Mouse (Mus musculus): ENCODE results near the gene Gm20388.

Gene Gm20388

DNA sequence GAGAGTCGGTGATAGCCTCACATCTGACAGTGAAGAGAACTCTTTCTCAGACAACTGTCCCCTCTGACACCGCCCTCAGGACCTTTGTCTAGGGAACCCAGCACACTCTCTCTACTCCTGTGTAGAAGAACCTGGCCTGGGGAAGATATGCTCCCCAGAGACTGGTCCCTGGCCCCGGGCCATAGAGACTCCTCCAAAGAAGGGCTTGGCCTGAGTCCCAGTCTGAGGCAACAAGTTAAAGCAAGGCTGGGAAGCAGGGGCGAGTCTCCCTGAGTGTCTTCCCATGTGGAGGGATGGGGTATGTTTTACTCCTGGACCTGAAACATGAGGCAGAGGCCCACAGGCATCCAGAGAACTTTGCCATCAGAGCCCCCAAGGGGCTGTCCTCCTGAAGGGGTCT lies 2935.0 kb downstream of the Gm20388 start:
- DNase-seq (ENCODE audit: low spot score): peak; percentile 93

DNA sequence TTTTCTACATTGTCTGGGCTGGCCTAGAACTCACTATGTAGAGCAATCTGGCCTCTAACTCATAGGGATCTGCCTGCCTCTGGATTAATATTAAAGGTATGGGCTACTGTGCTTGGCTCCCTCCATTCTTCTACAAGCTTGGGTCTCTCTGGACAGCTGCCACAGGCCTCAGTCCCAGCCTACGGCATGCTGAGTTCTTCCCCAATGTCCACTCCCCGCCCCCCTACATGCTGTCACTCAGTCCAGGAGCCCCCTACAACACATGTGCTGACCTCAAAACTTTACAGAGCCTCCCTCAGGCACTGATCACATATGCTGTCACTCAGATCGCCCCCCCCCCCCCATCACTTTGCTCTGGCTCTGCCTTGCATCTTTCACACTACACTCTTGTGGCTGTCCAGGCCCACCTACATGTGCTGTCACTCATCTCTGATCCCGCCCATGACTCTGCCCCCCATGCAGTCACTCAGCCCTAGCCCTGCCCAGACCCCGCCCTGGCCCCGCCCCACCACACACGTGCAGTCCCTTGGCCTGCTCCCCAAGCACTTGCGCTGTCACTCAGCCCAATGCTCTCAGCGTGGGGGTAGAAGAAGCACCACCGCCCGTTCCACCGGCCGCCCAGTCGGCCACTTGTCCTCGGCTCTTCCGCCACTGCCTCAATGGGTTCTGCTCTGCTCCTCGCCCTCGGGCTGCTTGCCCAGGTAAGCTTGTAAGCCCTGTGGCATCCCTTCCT lies 2937.4 kb downstream of the Gm20388 start, which contains the start of gene Cdh15:
TSS of gene Cdh15 (plus strand) at position 138 of the 733 bp plus-strand sequence.
- DNase-seq (ENCODE audit: low spot score): peak; percentile 77

DNA sequence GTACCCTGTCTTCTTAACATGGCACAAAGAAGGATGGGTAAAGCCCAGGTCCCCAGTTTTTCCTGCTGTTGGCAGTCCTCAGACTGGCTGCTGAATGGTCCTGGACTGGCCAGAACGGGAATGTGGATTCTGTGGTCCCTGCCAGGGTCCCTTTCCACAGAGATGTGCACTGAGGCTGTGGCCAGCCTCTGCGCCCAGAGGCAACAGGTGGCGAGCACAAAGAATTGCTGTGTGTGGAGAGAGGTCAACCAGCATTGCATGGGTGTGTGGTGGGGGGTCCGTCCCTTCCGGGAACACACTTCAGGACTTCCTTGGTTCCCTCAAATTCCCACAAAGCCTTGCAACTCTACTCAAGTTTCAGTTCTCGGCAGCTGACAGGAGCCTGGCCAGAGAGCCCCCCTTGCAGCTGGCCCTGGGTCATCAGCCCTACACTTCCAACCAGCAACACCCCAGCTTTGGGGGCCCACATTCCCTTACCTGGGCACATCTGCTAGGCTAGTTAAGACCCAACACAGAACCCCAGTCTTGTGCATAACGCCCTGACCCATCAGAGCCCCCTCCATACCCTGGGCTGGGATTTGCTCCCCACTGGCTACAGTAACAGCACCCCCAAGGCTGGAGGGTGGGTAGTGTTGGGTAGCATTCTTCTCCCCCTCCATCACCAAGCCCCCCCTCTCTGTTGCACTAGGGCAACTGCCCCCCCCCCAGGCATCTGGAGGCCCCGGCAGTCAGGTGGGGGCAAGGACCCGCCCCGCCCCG lies 2938.7 kb downstream of the Gm20388 start:
- no peak for DNase-seq (ENCODE audit: low spot score)

DNA sequence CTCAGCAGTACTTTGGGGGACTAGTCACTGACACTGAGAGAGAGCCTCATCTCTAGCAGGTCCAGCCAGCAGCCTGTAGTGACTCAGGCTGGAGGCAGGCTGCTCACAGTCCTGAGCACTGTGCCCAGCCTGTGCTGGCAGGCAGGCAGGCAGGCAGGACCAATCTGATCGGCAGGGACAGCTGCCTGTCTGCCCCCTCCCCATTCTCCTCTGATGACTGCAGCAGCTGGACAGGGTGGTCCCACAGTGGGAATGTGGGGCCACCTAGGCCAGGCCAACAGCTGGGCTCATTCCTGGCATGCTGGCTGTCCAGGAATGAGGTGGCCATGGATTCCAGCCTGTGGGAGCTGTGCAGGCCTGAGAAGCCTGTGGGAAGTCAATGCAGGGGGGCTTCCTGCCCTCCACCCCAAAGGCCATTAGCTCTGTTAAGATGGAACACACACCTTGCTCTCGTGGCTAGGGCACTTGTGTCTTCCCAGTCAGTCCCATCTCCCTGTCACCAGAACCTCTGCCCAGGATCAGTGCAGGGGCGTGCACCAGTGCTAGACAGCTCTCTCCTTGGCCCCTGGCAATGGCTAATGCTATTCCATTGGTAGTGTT lies 2940.1 kb downstream of the Gm20388 start:
- DNase-seq (ENCODE audit: low spot score): no peak

DNA sequence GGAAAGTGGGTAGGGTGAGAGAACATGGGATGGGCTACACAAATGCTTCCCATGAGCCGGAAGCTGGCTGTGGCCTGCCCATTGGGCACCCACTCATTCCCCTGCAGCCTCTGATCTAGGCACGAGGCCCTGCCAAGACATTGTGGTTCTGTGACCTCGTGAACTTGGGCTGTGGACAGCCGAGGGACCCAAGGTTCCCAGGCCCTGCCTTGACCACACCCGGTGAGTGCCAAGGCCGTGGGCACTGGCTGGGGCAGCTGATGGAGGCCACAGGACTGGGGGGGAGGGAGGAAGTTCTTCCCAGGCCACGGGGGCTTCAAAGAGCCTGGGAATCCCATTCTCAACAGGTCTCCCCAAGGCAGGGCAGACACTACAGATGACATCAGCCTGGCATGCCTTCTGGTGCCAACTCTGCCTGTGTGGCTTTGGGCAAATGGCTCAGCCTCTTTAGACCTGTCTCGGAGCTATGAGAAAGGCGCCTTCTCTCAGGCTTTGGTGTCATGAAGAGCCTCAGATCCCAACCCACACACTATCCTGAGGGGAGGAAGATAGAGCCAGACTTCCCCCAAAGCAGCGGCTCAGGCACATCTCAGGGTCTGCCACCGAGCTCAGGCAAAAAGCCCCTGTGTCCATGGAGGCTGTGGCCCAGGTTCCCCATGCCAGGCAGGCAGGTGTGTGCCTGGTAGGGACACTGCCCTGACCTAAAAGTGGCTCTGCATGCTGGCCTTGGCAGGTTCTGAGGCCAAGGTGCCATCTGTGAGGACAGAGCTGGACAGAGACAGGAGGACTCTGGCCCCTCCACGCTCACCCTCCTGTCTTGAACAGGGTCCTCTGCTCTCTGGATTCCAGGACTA lies 2941.3 kb downstream of the Gm20388 start:
- DNase-seq (ENCODE audit: low spot score): no peak

DNA sequence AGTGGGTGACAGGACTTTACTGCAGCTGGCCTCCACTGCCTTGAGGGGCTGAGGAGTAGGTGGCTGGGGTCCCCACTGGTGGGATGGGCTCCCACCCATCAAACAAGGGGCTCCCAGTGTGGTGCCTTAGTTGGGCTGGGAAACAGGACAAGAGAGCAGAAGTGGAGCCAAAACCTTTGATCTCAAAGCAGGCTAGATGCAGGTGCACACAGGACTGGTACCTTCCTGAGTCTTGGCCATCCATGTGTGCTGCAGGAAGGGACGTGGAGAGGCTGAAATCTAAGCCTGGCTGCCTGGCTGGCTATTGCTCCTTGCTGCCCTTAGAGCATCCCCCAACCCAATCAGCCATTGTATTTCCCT lies 2941.9 kb downstream of the Gm20388 start:
- DNase-seq (ENCODE audit: low spot score): no peak

DNA sequence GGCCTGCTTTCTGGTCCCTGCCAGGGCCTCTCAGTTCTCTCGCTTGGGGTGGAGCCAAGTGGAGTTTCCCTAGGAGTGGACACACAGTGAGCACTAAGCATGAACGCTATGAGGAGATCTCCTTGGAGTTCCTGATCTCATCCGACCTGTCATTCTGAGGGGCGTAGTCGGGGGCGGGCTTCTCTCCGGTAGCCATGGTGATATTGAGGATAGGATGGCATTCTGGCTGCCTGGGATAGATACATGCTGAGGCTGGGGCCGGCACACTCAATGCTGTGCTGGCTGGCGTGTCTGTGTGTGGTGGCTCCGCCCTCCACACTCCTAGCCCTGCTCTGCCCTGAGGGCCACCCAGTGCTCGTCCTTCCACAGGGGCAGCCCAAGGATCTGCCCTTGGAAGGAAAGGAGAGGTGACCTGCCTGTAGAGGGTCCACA lies 2942.7 kb downstream of the Gm20388 start:
- peak; percentile 87 for DNase-seq (ENCODE audit: low spot score)

DNA sequence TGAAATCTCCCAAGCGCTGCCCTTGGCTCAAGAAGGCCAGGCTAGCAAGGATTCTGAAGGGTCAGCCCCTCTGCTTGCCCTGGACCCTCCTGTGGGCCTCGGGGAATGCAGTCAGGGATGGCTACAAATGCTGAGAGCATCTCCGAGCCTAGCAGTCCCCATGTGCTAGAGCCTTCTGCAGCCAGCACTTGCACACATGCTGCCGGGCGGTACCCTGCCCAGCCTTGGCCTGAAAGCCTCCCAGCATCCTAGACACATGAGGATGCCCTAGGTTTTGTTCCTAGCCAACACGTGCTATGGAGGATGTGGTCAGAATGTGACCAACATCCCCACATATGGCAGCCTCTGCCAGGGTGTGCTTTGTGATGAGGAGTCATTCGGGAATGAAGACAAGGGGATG lies 2943.7 kb downstream of the Gm20388 start:
- no peak for DNase-seq (ENCODE audit: low spot score)

DNA sequence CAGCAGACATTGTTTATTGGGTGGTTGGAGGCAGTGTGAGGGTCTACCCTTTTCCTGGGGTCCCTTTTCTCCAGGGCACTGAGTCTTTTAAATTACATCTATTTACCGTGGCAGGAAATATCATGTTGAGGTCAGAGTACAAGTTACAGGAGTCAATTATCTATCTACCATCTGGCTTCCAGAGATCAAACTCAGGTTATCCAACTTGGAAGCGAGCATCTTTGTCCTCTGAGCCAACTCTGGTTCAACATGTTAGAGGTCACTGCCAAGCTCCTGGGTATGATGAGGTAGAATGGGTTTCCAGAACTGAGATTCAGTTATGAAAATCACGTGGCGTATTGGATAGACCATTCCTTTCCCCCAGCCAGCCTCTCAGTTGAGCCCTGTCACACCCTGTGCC lies 2944.5 kb downstream of the Gm20388 start:
- DNase-seq (ENCODE audit: low spot score): no peak

DNA sequence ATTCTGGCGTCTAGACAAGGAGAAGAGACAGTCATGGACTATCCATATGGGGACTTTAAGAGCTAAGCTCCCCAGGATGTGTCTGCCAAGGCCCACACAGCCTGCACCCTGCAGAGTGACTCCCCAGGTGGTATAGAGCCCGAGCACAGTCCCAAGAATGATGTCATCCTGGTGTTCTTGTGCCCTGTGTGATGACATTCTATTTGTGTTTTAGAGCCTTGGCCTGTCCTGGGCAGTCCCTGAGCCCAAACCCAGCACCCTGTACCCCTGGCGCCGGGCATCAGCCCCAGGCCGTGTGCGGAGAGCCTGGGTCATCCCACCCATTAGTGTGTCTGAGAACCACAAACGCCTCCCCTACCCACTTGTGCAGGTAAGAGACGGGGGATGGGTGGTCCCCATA lies 2945.6 kb downstream of the Gm20388 start:
- DNase-seq (ENCODE audit: low spot score): no peak

DNA sequence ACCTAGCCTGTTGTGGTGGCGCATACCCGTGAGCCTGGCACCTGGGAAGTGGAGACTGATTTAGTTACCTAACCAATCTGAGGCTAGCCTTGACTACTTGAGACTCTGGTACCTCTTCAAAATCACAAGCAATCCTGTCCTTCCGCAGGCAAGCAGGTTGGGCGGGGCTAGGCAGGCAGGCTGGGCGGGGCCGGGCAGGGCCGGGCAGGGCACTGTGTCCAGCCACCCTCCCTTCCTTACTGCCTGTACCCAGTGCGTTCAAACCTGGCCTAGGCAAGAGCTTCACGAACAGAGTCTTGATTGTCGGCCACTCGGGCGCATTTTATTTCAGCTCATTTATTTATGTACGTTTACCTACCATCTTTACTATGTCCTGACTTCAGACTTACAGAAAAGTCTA lies 2949.2 kb downstream of the Gm20388 start:
- no peak for DNase-seq (ENCODE audit: low spot score)

DNA sequence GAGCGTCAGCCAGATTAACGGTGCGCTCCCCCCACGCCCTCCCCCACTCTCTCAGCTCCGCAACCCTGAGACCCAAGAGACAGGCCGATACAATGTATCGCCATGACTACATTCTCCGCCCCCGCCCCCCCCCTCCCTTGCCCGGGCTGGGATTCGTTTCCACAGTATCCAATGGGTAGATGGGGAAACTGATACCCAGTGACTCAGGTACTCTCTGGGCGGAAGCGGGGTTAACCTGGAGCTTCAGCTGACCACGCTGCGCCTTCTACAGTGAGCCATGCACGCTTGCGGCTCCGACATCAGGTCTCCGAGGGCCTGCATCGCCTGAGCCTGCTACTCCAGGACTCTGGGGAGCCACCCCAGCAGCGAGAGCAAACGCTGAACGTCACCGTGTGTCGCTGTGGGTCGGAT lies 2954.1 kb downstream of the Gm20388 start:
- DNase-seq (ENCODE audit: low spot score): peak; percentile 77

DNA sequence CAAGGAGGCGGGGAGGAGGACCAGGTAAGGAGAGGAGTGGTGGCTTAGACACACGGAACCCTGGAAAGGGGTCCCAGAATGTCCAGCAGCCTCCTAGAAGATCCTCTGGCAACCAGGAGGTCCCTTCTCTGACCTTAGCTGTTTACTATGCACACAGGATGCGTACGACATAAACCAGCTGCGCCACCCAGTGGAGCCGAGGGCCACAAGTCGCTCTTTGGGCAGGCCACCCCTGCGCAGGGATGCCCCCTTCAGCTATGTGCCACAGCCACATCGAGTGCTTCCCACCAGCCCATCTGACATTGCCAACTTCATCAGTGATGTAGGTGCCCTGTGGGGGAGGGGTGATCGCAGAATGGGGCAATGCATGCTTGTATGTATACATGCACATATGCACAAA lies 2954.8 kb downstream of the Gm20388 start:
- DNase-seq (ENCODE audit: low spot score): peak; percentile 89

DNA sequence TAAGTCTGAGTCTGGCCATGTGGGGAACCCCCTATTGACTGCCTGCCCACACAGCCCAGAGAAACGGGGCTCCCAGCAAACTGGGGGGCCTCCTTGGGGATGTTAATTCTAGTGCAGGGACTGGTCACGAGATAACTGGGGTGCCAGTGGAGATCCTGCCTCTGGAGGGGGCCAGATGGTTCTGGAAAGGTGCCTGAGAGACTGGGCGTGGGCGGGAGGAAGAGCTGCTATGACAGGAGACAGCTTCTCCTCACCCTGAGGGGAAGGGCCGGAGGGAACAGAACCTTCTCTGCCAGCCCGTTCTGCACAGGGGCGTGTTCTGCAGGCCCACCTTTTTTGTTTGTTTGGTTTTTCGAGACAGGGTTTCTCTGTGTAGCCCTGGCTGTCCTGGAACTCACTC lies 2955.6 kb downstream of the Gm20388 start:
- DNase-seq (ENCODE audit: low spot score): no peak

DNA sequence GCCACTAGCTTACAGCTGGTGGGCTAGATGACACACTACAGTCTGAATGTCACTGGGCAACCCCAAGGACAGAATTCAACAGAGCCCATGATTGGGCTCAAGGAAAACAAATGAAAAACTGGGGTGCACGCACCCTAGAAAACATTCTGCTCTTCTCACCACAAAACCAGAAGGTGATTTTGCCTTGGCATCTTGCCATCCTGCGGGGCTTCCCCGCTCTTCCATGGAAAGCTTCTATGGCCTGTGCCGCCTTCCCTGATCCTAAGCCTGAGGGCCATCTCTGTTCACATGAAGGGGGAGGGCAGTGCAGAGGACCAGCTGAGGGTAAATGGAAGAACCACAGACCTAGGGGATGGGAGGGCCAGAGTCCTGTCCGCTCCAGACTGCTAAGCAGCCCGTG lies 2957.3 kb downstream of the Gm20388 start:
- no peak for DNase-seq (ENCODE audit: low spot score)

DNA sequence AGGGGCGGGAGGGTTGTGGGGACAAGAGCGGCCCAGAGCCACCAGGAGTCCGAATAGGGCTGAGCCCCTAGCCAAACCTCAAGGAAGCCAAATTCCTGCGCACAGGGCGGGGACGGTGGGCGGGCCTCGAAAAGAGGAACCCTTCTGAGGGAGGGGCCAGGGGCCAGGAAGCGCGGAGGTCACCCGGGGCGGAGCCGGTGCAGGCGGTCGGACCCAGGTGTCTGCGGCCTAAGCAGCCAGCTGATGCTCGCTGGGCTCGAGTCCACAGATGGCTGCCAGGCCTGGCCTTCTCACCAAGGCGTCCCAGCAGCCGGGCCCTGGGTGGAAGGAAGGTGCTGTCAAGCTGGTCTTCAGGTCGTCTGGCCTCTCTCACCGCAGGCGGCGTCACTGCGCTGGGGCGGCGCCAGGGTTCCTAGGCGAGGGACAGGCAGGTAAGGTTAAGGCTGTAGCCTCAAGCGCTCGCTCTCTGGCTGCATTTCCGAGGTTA lies 2959.8 kb downstream of the Gm20388 start:
- no peak for DNase-seq (ENCODE audit: low spot score)

DNA sequence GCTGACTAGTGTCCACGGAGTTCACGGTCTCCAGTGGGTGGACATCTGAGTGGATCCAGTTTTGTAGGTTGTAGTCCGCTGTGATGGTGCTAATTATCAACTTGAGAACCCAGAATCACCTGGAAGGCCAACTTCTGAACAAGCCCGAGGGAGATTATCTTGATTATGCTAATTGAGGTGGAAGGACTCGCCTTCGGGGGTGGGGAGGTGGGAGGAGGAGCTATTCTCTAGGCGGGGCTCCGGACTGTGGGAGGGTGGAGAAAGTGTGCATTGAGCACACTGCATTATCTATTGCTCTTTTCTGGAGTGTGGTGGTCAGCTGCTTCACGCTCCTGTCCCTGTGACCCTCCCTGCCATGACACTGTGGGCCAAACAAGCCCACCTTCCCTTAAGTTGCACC lies 2961.0 kb downstream of the Gm20388 start:
- DNase-seq (ENCODE audit: low spot score): no peak

DNA sequence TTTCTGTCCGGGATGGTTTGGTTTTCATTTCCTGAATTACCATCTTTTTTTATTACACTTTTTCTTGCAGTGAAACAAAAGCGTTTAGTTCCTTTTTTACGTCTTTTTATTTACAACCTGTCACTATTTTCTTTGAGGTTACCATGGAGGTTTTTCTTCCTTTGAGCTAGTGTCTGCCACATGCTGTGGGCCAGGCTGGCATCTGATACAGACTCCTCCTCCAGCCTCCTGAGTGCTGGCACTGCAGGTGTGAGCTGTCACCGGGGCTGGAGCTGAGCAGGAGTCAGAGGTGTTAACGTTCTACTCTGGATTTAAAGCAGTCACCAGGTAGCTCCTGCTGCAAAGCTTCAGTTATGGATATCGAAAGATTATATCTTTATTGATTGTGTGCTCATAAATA lies 2962.5 kb downstream of the Gm20388 start:
- DNase-seq (ENCODE audit: low spot score): no peak

DNA sequence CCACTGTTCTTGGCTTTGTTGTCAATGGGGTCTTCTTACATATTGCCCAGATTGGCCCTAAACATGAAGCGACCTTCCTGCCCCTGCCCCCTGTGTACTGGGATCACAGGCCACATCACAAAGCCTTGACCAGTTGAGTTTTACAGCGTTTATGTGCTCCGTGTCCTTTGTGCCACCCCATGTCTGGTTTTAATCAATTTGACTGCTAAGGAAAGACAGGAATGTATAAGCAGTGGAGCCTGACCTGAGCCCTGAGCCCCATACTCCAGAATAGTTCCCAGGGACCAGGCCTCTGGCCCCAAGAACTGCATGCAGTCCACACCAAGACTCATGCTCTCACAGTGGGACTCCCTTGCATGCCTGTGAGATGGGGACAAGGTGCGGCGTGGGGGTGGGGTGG lies 2964.5 kb downstream of the Gm20388 start:
- DNase-seq (ENCODE audit: low spot score): no peak

DNA sequence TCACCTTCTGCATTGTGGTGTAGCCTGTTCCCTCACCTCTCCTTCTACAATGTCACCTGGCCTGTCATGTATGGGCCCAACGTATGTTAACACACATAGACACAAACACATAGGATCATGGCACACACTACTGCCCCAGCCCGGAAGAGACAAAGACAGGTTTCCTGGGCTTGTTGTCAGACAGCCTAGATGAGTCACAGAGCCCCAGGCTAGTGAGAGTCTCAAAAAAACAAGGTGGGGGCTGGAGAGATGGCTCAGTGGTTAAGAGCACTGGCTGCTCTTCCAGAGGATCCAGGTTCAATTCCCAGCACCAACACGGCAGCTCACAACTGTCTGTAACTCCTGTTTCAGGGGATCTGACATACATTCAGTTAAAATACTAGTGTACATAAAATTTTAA lies 2967.6 kb downstream of the Gm20388 start:
- no peak for DNase-seq (ENCODE audit: low spot score)

DNA sequence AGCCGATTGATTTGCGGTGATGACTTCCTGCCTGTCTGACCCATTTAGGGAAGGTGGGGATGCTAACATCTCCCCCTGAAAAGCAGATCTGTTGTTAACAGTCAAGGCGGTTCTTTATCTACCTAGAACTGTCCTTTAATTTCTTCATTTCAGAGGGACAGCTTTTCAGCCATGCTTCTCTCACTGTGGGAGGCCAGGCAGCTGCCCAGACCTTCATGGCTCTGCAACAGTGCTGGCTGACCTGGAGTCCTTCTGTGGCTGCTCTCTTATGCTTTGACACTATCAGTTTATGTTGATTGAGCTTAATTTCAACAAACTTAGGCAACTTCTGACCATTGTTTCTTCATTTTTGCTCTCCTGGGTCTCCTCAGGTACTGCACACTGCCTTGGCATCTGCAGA lies 2969.7 kb downstream of the Gm20388 start:
- DNase-seq (ENCODE audit: low spot score): no peak

DNA sequence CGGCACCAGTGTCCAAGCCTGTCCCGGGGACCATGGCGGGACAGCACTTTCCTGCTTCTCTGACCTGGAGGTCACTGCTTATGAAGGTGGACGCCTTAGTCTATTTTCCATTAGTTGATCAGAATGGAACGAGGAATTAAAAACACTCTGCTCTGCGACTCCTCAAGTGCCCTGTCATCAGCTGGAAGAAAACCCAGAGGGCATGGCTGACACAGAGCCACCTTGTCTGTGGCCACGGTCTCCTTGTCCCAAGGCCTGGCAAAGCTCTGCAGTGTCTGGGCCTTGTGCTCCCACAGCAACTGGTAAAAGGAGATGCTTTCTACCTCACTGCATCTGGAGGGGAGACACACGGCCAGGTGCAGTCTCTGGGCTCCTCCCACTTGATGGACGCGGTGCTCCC lies 2973.0 kb downstream of the Gm20388 start:
- no peak for DNase-seq (ENCODE audit: low spot score)

All from MN1 (cell line).